Mouse (Mus musculus) urinary bladder, adult 18-20 months (tissue): ENCODE results near the gene Gm42669.
A peak's percentile ranks its signal among the peaks of the same experiment; 100 is the strongest.

Source experiments
- DNase-seq, 2 experiments: peaks; one replicate each; pipeline ENCODE4 v3.0.0; 2022; ENCODE audit warnings: low spot score in 2 of 2, mixed read lengths in 2 of 2

Gene Gm42669

GRCm38 (mm10) chr5:107521386-107521785 lies 14.0 kb downstream of the Gm42669 start:
- no peak for DNase-seq

GRCm38 (mm10) chr5:107521897-107522296 lies 14.5 kb downstream of the Gm42669 start:
- no peak for DNase-seq

GRCm38 (mm10) chr5:107524281-107524680 lies 16.9 kb downstream of the Gm42669 start:
- DNase-seq, result no peak

GRCm38 (mm10) chr5:107528856-107529255 lies 21.4 kb downstream of the Gm42669 start:
- no peak for DNase-seq

GRCm38 (mm10) chr5:107533590-107533989 lies 26.2 kb downstream of the Gm42669 start:
- no peak for DNase-seq

- DNase-seq, result no peak
Observed at GRCm38 (mm10) chr5:107534581-107534980, 27.2 kb downstream of the Gm42669 start, which contains the start of gene 1700028K03Rik. 1700028K03Rik (plus strand) TSS chr5:107534709.

- no peak for DNase-seq
Observed at GRCm38 (mm10) chr5:107541696-107542095, 34.3 kb downstream of the Gm42669 start.

GRCm38 (mm10) chr5:107545927-107546326 lies 38.5 kb downstream of the Gm42669 start:
- DNase-seq, result no peak

GRCm38 (mm10) chr5:107547955-107548354 lies 40.5 kb downstream of the Gm42669 start:
- no peak for DNase-seq

GRCm38 (mm10) chr5:107548444-107548843 lies 41.0 kb downstream of the Gm42669 start:
- no peak for DNase-seq

GRCm38 (mm10) chr5:107554336-107554735 lies 46.9 kb downstream of the Gm42669 start:
- no peak for DNase-seq

GRCm38 (mm10) chr5:107556969-107557368 lies 49.5 kb downstream of the Gm42669 start:
- DNase-seq, result no peak

GRCm38 (mm10) chr5:107569148-107569547 lies 61.7 kb downstream of the Gm42669 start:
- no peak for DNase-seq

GRCm38 (mm10) chr5:107597301-107598077 lies 90.1 kb downstream of the Gm42669 start, which contains the start of the genes Rpap2 and Glmn:
Rpap2 (plus strand) TSS chr5:107597373.
Glmn (minus strand) TSS chr5:107597888.
- peak; percentile 82 to 86 for DNase-seq

GRCm38 (mm10) chr5:107598380-107598779 lies 91.0 kb downstream of the Gm42669 start:
- DNase-seq, result no peak

- DNase-seq, result peak; percentile 13 to 20
Observed at GRCm38 (mm10) chr5:107611224-107611623, 103.8 kb downstream of the Gm42669 start.

- DNase-seq, result no peak
Observed at GRCm38 (mm10) chr5:107617986-107618385, 110.6 kb downstream of the Gm42669 start.

GRCm38 (mm10) chr5:107621327-107621726 lies 113.9 kb downstream of the Gm42669 start:
- no peak for DNase-seq
